Mouse (Mus musculus) stomach, postnatal 0 days (tissue): ENCODE results near the gene Neurog1.

ENCODE experiments used
- CTCF ChIP-seq: IDR thresholded peaks from 2 replicates; pipeline ENCODE4 v1.5.1; 2016; ENCODE audit warnings: antibody characterized with exemption, low read depth, mild to moderate bottlenecking, moderate library complexity
- EP300 ChIP-seq: optimal IDR thresholded peaks from 2 replicates; pipeline ENCODE3; 2016; ENCODE audit warnings: antibody characterized with exemption

GRCm38 (mm10) chr13:56252783-56253182, 820 bp upstream of the Neurog1 start:
- TF ChIP-seq CTCF (no peak), EP300 (no peak)
